Mouse (Mus musculus) right cerebral cortex, postnatal 25 days (tissue): ENCODE results near the gene Ifitm6.
A peak's percentile ranks its signal among the peaks of the same experiment; 100 is the strongest.
"Not testable (repeated sequence)": the region's sequence is repeated elsewhere in the genome, so short reads cannot be mapped to it uniquely, and the experiment has no call there.

ENCODE experiments used
- DNase-seq: peaks from one replicate; pipeline ENCODE4 v3.0.0; 2022

The Ifitm6 gene

DNA sequence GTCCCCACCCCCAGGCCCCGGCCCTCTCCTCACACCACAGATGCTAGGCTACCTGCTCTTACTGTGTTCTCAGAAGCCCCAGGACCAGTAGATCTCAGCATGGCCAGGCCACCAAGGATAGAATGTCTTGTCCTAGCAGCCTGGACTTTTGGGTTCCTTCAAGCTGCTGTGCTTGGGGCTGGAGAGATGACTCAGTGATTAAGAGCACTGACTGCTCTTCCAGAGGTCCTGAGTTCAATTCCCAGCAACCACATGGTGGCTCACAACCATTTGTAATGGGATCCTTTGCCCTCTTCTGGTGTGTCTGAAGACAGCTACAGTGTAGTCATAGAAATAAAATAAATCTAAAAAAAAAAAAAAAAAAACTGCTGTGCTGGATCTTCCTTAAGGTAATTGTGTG, at the start of gene Ifitm6:
TSS of gene Ifitm6 (minus strand) at position 101 of the 400 bp plus-strand sequence.
- DNase-seq = not testable (repeated sequence)

DNA sequence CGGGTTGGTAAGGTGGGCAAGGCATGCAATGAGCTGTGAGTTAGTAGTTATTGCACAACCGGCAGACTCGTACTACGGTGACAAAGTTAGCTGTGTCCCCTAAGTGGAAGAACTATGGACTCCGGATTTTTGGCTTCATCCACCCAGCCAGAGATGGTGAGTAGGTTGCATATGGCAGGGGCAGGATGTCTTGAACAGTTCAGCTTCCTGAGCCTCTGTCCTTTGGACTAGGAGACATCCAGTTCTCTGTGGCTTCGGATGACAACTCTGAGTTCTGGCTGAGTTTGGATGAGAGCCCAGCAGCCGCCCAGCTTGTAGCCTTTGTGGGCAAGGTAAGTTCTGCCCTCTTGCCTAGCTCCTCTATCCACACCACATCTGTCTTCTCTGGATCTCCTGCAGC, 46.9 kb upstream of the Ifitm6 start:
- no peak for DNase-seq

DNA sequence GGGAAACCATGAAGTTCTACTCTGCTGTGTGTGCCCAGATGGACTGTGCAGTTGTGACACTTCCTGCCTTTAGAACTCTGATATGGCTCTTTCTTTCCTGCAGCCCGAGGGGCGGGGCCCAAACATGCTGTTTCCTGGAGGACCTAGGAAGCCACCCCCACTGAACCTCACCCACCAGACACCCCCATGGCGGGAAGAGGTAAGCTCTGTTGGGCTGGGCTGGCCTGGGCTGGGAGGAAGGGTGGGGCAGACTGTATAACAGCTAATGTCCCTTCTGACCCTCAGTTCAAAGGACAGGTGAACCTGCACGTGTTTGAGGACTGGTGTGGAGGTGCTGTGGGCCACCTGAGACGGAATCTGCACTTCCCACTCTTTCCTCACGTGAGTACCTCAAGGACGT, 46.5 kb upstream of the Ifitm6 start:
- no peak for DNase-seq

DNA sequence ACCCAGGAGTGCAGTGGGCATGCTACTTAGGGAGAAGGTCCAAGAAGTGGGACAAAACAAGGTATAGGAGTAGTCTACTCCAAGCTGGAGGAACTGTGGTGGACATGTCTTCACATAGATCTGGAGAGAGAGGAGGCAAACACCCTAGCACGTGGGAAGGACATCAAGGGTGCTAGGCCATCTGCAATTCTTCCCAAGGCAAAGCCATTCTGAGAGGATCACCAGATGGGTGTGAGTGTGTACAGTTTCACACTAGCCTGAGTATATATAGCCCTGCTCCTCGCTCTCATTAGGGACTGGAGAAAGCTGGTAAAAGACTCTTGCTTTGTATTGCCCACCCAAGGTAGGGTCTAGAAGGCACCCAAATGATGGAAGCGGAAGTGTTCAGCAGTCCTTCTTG, 45.6 kb upstream of the Ifitm6 start:
- no peak for DNase-seq

DNA sequence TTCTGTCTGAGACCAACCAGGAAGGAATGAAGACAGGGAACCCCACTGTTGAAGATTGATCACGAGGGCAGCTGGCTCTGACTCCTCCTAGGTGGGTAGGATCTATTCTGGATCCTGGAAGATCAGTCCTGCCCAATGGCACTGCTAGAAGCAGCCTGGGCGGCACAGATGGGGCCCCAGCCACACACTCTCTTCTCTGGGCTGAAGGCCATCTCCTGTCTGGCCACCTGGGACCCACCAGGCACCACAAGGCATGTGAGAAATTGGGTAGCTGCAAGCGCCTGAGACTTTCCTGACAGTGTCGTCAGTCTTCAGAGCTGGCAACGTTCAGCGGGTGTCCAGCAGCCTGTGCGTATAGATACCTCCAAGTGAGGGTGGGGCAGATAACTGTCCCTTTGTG, 44.8 kb upstream of the Ifitm6 start:
- DNase-seq = no peak

DNA sequence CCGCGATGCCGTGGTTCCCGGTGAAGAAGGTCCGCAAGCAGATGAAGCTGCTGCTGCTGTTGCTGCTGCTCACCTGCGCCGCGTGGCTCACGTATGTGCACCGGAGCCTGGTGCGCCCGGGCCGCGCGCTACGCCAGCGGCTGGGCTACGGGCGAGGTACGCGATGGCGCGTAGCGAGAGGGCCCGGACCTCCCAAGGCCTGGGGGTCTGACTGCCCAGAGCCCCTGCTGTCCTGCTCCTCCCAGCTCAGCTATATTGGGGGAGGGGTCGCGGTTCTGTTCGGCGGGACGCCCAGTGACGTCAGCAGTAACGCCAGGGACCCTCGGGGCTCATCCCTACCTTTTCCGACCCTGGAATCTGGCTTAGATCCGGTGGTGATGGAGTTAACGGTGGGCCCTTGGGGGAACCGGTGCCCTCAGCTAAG, 43.6 kb upstream of the Ifitm6 start:
- DNase-seq = no peak

DNA sequence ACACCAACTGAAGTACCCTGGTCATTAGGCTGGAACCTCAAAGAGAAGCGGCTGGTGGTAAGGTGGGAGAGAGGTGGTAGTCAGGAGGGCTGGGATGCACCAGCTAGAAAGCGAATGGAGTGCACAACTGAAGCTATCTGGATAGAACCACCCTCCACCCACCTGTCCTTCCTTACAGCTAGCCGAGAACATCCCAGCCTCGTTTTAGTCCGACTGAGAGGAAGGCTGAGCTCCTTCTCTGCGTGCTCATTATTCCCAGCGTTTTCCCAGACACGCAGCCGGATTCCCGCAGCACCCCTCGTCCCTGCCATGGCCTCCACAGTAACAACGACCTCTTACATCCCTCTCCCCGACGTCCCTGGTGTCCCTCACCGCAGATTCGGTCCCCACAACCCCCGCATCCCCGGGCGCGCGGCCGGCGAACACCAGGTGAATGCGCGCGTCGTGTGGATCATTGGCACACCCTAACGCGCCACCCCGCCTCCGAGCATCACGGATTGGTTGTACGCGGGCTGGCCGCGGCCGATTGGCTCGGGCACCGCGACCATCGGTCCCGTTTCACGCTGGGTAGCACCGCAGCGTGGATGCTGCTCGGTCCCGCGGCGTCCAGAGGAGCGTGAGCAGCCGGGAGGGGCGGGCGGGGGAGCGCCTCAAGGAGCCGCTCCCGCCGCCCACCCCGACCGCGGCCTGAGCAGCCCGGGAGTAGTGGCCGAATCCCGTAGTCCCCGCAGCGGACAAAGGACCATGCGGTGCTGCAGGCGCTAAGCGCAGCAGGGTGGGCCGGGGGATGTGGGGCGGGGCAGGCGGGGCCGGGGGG, 42.9 kb upstream of the Ifitm6 start, which contains the start of gene B4galnt4:
TSS of gene B4galnt4 (plus strand) at position 679 of the 817 bp plus-strand sequence.
- peak; percentile 94 for DNase-seq

DNA sequence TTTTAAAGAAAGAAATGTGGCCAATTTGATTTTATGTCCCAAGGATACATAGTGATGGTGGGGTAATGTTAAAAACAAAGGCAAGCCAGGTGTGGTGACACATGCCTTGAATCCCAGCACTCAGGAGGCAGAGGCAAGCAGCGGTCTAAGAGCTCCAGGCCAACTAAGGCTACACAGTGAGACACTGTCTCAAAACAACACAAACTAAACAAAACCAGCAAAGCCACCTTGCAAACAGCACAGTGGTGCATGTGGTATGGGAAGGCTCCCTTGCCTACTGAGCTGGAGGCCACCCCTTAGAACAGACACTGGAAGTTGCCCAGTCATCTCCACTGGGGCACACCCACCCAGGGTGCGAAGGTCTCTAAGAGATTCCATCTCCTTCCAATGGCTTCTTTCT, 42.2 kb upstream of the Ifitm6 start:
- no peak for DNase-seq

DNA sequence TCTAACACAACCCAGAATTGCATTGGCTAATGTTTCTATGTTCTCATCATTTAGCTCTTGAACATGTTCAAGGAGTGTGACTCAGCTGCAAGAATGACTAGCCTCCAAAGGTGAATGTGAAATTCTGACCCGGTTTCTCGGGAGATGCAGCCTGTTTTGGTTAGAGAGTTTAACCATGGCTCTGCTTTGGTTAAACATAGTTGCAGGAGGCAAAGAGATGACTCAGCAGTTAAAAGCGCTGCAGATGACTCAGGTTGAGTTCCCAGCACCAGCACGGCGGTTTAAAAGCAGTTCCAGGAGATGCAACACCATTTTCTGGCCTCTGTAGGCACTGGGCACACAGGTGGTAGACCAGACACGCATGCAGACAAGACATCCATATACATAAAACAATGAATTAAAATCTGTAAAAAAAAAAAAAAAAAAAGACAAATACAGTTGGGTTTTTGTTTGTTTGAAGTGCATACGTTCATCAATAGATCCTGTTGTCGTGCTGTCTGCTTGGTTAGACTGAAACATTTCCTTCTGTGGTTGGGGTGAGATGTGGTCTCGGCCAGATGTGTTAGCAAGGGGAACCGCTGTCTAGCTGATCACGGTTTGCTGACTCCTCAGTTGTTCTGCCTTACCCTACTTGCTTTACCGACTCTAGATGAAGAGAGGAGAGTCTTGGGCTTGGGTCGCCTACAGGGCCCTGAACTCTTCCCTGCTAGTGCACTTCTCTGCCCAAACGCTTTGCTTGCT, 41.0 kb upstream of the Ifitm6 start:
- DNase-seq = no peak

DNA sequence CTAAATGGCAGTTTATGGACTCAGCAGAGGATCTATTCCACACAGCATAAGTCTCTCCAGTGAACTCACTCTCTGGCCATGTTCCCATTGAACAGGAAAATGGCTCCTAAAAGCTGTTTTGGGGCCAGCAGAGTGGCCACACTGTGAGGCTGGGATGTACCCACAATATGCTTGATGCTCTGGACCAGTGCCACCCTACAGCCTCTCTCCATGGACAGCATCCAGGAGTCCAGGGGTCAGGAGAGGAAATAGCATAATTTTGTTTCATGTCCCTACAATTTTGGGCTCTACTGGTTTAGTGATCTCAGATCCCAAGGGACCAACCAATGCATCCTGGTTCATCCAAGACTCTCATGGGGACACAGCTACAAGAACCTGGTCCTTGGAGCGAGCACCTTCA, 39.8 kb upstream of the Ifitm6 start:
- DNase-seq = no peak

DNA sequence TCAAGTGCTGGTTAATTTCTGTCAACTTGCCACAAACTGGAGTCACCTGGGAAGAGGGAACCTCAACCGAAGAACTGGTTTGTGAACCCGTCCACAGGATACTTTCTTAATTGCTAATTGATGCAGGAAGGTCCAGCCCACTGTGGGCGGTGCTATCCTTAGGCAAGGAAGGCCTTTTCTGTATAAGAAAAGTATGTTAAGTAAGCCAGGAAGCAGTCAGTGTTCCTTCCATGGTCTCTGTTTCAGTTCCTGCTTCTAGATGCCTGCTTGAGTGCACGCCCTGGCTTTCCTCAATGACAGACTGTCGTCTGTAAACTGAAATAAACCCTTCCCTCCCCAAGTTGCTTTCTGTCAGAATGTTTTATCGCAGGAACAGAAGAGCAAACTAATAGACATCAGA, 39.3 kb upstream of the Ifitm6 start:
- DNase-seq = no peak

DNA sequence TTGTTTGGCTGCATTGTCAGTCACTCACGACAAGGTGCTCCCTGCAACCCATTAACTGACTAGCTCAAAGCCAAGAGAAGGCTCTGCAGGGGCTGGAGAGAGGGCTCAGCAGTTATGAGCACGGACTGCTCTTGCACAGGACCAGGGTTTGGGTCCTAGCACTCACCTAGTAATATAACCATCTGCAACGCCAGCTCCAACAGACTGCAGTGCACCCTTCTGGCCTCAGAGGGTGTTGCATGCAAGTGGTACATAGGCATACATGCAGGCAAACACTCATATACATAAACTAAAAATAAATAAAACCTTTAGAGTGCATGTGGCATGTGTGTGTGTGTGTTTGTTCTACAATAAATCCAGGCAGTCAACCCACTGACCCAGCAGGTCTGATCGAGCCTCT, 38.1 kb upstream of the Ifitm6 start:
- no peak for DNase-seq

DNA sequence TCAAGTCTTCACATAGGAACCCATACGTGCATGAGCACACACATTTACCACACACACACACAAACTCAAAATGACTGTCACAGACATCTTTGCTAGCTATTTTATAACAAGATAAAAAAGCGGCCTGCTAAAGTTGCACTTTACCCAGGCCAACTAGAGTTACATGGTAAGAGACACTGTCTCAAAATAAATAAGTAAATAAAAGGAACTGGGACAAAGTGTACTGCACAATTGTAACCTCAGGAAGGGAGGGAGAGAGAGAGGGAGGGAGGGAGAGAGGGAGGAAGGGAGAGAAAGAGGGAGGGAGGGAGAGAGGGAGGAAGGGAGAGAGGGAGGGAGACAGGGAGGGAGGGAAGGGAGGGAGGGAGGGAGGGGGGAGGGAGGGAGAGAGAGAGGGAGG, 34.7 kb upstream of the Ifitm6 start:
- DNase-seq = no peak

DNA sequence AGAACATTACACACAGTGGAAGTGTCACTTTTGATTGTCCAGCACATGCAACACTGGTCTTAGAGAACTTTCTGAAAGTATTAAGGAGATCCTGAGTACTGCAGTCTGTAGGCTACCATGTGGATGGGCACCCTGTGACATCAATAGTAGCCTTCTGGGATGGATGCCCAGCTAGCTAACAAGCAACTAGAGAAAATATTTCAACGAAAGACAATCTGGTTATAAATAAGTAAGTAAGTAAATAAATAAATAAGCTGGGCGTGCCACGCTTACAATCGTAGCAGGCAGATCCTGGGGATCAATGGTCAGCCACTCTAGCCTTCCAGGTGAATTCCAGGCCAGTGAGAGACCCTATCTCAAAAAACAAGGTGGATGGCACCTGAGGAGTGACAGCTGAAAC, 34.3 kb upstream of the Ifitm6 start:
- no peak for DNase-seq

DNA sequence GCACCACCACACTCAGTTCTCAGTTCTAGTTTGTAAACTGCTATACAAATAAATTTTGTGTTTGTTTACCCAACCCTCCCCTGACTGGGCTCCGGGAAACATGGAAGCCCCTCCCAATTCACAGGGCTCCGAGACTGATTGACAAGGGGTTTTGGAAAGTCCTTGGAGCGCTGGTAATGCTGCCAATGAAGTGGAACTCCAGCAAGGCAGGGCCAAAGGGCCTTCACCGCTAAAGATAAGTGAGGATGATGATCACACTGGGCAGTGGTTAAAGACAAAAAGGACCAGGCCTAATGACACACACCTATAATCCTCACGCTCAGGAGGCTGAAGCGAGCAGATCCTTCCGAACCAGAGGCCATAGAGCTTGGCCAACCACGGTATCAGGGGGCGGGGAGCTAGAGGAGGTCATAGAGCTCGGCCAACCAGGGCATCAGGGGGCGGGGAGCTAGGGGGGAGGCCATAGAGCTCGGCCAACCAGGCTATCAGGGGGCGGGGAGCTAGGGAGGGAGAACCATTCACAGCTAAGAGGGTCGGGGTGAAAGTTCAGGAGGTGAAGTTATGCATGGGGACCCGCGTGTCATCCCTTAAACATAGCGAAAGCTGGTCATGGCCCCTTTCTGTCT, 33.4 kb upstream of the Ifitm6 start:
- no peak for DNase-seq

DNA sequence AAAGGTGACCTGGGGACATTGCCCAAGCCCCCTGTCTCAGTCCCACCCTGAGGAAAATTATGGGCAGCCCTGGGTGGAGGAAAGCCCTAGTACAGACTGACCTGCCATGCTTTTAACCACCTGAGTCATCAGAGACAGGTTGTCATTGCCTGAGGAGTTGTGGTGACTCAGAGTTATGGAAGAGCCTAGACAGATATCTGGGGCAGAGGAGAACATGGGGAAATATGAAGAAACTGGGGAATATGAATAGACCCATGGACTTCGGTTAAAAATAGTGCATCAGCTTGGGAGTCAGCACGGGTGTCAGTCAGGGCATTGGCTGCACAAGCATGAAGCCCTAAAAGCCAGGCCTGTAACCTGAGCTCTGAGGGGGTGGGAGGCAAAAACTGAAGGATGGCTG, 31.6 kb upstream of the Ifitm6 start:
- no peak for DNase-seq

DNA sequence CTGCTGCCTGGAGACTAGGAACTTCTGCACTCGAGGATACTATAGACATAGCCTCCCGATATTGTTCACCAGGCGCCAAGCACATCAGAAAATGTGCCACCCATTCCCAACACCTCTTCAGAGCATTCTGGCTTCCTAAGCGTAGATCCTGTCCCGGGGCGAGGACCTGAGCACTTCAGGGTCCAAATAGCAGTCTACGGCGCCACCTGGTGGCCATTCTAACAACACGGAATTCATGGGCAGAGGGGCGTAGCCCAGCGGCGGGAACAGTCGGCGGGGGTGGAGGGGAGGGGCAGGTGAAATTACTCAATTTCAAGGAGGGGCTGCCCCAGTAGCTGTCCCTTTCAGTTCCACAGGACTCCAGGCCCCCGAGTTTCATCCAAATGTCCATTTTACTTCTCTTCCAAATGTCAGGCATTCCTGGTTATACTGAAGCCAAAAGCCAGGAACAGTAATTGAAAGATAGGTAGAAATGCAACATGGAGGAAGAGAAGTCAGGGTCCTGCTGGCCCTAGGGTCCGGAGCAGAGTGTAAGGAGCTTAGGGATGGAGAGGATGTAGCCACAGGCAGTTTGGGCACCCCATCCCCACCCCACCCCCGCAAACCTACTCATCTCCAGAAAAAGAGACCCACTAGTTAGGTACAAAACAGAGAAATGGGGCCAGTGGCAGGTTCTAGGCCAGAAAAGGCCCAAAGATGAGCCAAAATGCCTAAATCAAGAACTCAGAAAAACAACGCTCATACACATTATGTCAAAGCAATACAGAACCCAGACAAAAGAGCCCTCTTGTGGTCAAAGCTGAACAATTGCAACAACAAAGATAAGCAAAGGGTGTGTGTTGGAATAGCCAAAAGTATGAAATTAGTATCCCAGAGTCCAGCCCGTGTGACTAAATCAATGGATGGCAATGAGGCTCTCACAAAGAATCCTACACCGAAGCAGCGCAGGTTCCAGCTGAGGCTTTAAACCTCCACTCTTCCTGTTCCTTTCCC, 30.8 kb upstream of the Ifitm6 start:
- DNase-seq = peak; percentile 81

DNA sequence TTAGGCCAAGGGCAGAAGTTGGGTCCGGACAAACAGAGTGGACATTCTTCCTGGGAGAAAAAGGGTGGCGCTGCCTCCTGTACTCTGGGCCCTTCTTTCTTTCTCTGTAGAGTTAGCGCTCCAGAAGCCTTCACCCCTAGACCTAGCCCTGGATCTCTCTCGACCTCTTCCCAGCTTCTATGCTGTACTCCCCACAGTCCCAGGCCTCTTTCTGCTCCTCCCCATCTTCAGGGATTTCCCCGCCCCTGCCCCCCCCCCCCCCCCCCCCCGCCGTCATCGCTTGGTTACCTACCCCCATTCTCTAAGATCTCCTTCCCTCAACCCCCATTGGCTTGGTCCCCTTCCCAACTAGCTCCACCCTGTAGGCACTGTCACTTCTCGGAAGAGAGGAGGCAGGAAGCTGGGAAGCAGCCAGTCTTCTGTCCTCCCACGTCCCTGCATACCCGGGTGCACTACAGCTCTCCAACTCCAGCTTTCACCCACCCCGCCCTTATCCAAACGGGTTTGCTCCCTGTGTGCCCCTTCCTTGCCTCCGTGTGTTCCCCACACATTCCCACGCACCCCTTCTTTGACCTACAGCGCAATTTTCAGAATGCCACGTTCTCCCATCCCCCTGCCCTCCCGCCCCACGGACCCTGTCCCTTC, 30.0 kb upstream of the Ifitm6 start:
- DNase-seq = peak; percentile 73

DNA sequence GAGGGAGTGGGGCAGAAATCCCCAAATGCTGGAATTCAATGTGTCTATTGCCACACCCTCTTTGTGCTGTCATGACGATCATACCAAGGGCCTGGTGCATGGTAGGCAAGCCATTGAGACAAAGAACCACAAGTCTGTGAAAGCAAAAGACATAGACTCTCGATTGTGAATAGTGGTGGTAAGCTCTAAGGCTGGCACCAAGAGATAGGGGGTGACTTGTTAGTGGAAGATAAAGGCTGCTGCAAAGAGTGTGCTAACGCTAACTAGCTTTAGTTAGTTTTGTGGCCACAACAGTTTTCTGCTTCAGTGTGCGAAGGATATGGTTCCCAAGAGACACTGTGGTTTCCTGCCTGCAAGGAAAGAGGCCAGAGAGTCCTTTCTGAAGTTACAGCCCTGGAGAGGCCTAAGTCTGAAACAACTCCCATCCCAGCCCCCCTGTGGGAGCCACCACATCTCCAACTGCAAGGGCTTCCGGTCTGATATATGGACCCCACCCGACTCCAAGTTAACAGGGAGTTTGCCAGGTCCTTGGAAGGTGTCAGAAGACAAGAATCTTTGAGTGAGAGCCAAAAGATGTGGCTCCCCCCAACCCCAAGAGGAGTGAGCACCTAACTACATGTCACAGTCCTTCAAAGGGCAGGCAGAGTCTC, 29.3 kb upstream of the Ifitm6 start:
- DNase-seq = no peak

DNA sequence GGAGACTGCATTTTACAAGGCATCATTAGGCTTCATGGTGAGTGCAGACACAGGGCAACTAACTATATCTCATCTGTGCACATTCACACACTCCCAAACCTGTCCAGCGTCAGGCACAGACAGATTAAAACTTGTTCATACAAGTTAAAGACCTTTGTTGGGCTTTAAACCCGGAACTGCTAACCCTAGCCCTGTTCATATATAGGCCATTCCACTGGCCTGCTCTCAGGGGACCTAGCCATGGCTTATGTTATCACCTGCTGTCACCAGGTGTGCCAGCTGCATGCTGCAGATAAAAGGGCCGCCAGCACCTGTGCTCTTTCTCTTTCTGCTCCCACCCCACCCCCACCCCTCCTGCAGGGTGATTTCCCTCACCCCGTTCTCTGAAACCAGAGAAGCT, 24.8 kb upstream of the Ifitm6 start:
- no peak for DNase-seq

DNA sequence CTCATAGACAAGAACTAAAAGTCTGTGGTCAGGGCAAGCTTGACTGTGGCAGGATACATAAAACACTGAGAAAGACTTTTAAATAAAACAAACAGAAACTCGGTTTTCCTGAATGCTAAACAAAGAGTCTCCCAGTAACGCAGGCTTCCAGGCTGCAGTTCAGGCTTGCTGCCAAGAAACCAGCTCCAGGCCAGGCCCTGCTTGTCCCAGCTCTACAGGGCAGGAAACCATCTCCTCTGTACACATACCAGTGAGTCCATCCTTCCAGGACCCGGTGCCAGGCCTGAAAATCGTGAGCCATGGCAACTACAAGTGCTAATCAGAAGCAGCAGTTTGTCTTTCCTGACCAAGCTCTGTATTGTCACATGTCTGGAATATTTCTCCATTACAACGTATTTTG, 23.9 kb upstream of the Ifitm6 start:
- DNase-seq = no peak
